Comparison of ENCODE assay signal across 8 mouse cellular contexts in genomic region chr2:167348376-167349282, GRCm38 (mm10). TPM values are rescaled to one million over a fixed set of nuclear protein-coding genes. Genes with fewer than 3 reads are reported as not detected.
DNase-seq lines count a peak whose midpoint lies in the region; ATAC-seq lines count a peak whose summit lies in the region.

Gene B4galt5, minus strand, starts transcription at chr2:167349183.

- H3K9ac ChIP-seq in embryonic facial prominence, embryonic 15.5 days: peak within 1 kb of the TSS; percentile 71
- H3K9ac ChIP-seq in midbrain, embryonic 15.5 days: peak within 1 kb of the TSS; percentile 87

- H3K27me3 ChIP-seq in embryonic facial prominence, embryonic 15.5 days: peaks cover 10% of the 10 kb centered on the region
- H3K27me3 ChIP-seq in midbrain, embryonic 15.5 days (replicated peaks): no peaks in the 10 kb centered on the region

- intact Hi-C loops in left cerebral cortex, postnatal 14 days (cut with DNase I): loop anchor here (5.0 kb wide), 2 partner anchors 51 to 74 kb away; partner anchors contain the start of gene Slc9a8

- H3K4me2 ChIP-seq in embryonic facial prominence, embryonic 15.5 days (replicated peaks): peak within 1 kb of the TSS; percentile 85
- H3K4me2 ChIP-seq in midbrain, embryonic 15.5 days: peak within 1 kb of the TSS; percentile 78

- peaks cover 17% of the 10 kb centered on the region for H3K4me1 ChIP-seq in embryonic facial prominence, embryonic 15.5 days
- H3K4me1 ChIP-seq in midbrain, embryonic 15.5 days: peaks cover 33% of the 10 kb centered on the region

- peak within 1 kb of the TSS; percentile 79 for H3K4me3 ChIP-seq in embryonic facial prominence, embryonic 15.5 days (replicated peaks)
- peak within 1 kb of the TSS; percentile 87 for H3K4me3 ChIP-seq in midbrain, embryonic 15.5 days

- H3K27ac ChIP-seq in embryonic facial prominence, embryonic 15.5 days (replicated peaks): peak within 1 kb of the TSS; percentile 58
- peak within 1 kb of the TSS; percentile 89 for H3K27ac ChIP-seq in midbrain, embryonic 15.5 days

- ATAC-seq in embryonic facial prominence, embryonic 15.5 days (ENCODE audit: insufficient number of reproducible peaks, low FRiP score, low TSS enrichment, low read depth): peak; percentile 5
- peak; percentile 75 for ATAC-seq in midbrain, embryonic 15.5 days (replicated peaks)

- under 1% methylated on average over 87 of the region's 111 CpGs for WGBS in embryonic facial prominence, embryonic 15.5 days
- under 1% methylated on average over 78 of the region's 111 CpGs for WGBS in midbrain, embryonic 15.5 days

- no peak for DNase-seq in layer of hippocampus, adult 18-20 months (ENCODE audit: low spot score in 2 of 2)
- no peak for DNase-seq in layer of hippocampus, adult 11-12 months (ENCODE audit: low spot score)
- peak; percentile 46 for DNase-seq in adrenal gland, postnatal 10 days
- DNase-seq in heart, postnatal 4 days: peak; percentile 47
- DNase-seq in left cerebral cortex, postnatal 14 days (ENCODE audit: low spot score in 2 of 2): no peak
- peak; percentile 64 for DNase-seq in thymus, postnatal 14 days

- no peaks in the 10 kb centered on the region for H3K9me3 ChIP-seq in embryonic facial prominence, embryonic 15.5 days (replicated peaks)
- H3K9me3 ChIP-seq in midbrain, embryonic 15.5 days: no peaks in the 10 kb centered on the region

- no peaks in the 10 kb centered on the region for H3K36me3 ChIP-seq in embryonic facial prominence, embryonic 15.5 days
- H3K36me3 ChIP-seq in midbrain, embryonic 15.5 days (replicated peaks): no peaks in the 10 kb centered on the region

RNA-seq across cellular contexts. Expression of gene B4galt5, which starts in this region (rescaled TPM):
- 10 to 100 TPM; 43.7 to 44.5 TPM for total RNA-seq in layer of hippocampus, adult 18-20 months (2021)
- 10 to 100 TPM; 55.5 to 76.9 TPM for total RNA-seq in adrenal gland, postnatal 10 days (2021)
- 11.5 and 14.8 TPM in 2 replicates for polyA plus RNA-seq in embryonic facial prominence, embryonic 15.5 days (2015; fragmentation: Nextera tagmentation; extraction: Ambion mirVana)
- 10 to 100 TPM; 30.3 to 33.9 TPM for total RNA-seq in heart, postnatal 4 days (2021)
- 10 to 100 TPM; 63.0 to 64.9 TPM for total RNA-seq in left cerebral cortex, postnatal 14 days (2021)
- 28.3 and 31.8 TPM in 2 replicates for polyA plus RNA-seq in midbrain, embryonic 15.5 days (2015; fragmentation: Nextera tagmentation; extraction: Ambion mirVana)

Comparison
In these comparisons a context has a peak if more than half of its experiments do, and no peak if none do; other contexts are left out.
1. DNase-seq: peak in adrenal gland, postnatal 10 days (single experiment), heart, postnatal 4 days (single experiment) and thymus, postnatal 14 days (single experiment); none in layer of hippocampus, adult 18-20 months (0 of 2), layer of hippocampus, adult 11-12 months (single experiment) and left cerebral cortex, postnatal 14 days (0 of 2).